13 mouse cellular contexts compared by ENCODE assay signal in genomic region chr8:119284920-119285319, GRCm38 (mm10). TPM values are rescaled to one million over a fixed set of nuclear protein-coding genes. Genes with fewer than 3 reads are reported as not detected.
DNase-seq lines count a peak whose midpoint lies in the region; ATAC-seq and TF ChIP-seq lines count a peak whose summit lies in the region.
"Had no signal": no experiment of that assay in that cellular context is flagged by ENCODE, and none has a peak within 500 bp of the region (broad histone marks: within the 10 kb centered on the region; RNA-seq: fewer than 3 reads in every experiment).

No protein-coding gene starts in this region.

- no peaks in the 10 kb centered on the region for H3K9me3 ChIP-seq in heart, embryonic 11.5 days (replicated peaks; ENCODE audit: control insufficient read depth, low read length)
- H3K9me3 ChIP-seq in heart, postnatal 0 days (replicated peaks; ENCODE audit: control insufficient read depth, low read length) = no peaks in the 10 kb centered on the region
- no peaks in the 10 kb centered on the region for H3K9me3 ChIP-seq in embryonic facial prominence, embryonic 10.5 days
- H3K9me3 ChIP-seq: hindbrain, embryonic 13.5 days had no signal

- DNase-seq in heart, adult 8-10 months (ENCODE audit: low spot score) = peak; percentile 25
- DNase-seq in adrenal gland, postnatal 10 days = peak; percentile 49
- peak; percentile 86 for DNase-seq in cerebellum, adult 11 months
- DNase-seq in heart, postnatal 0 days (ENCODE audit: low spot score) = no peak
- DNase-seq in thymus, adult 2 months = no peak
- no peak for DNase-seq in embryonic facial prominence, embryonic 10.5 days (ENCODE audit: low spot score)
- DNase-seq: lung, adult 18-20 months; thymus, postnatal 4 days had no signal

- H3K4me3 ChIP-seq in heart, embryonic 11.5 days (ENCODE audit: low read depth, low read length) = no peak overlapping the region
- H3K4me3 ChIP-seq in heart, postnatal 0 days (ENCODE audit: low read depth, low read length) = no peak overlapping the region
- no peak overlapping the region for H3K4me3 ChIP-seq in thymus, adult 2 months (ENCODE audit: control insufficient read depth, insufficient read depth, low read length)
- no peak overlapping the region for H3K4me3 ChIP-seq in embryonic facial prominence, embryonic 10.5 days
- H3K4me3 ChIP-seq: hindbrain, embryonic 13.5 days; limb, embryonic 13.5 days; megakaryocyte, embryonic 14.5 days had no signal

- WGBS in heart, embryonic 11.5 days (ENCODE audit: insufficient replicate concordance) = 81% methylated on average over 4 of the region's 4 CpGs
- 58% methylated on average over 4 of the region's 4 CpGs for WGBS in heart, postnatal 0 days
- 63% methylated on average over 4 of the region's 4 CpGs for WGBS in thymus, adult 2 months
- 79% methylated on average over 4 of the region's 4 CpGs for WGBS in embryonic facial prominence, embryonic 10.5 days

- no peak overlapping the region for H3K4me2 ChIP-seq in heart, embryonic 11.5 days
- no peak overlapping the region for H3K4me2 ChIP-seq in heart, postnatal 0 days (ENCODE audit: low read depth, low read length)
- H3K4me2 ChIP-seq: hindbrain, embryonic 13.5 days; limb, embryonic 13.5 days had no signal

- no peak overlapping the region for H3K9ac ChIP-seq in heart, embryonic 11.5 days (ENCODE audit: low read depth, low read length)
- H3K9ac ChIP-seq in heart, postnatal 0 days (replicated peaks; ENCODE audit: low read depth, low read length) = no peak overlapping the region
- H3K9ac ChIP-seq: hindbrain, embryonic 13.5 days; limb, embryonic 13.5 days had no signal

- no peak for ATAC-seq in heart, embryonic 11.5 days (replicated peaks; ENCODE audit: insufficient number of reproducible peaks, low FRiP score, low TSS enrichment)
- 0 out of 2 replicates have a peak, but pooled peaks have one; percentile 18 for ATAC-seq in heart, postnatal 0 days (ENCODE audit: insufficient read depth, low read depth)
- ATAC-seq: Patski had no signal

- no peak for TF ChIP-seq EP300 in heart, postnatal 0 days (IDR thresholded peaks at IDR 0.05; ENCODE audit: low read depth)

- H3K36me3 ChIP-seq in heart, embryonic 11.5 days (ENCODE audit: control insufficient read depth, insufficient read depth, low read length) = no peaks in the 10 kb centered on the region
- peaks cover 4% of the 10 kb centered on the region; the same call in 1 of the 2 replicates for H3K36me3 ChIP-seq in heart, postnatal 0 days (replicated peaks; ENCODE audit: control insufficient read depth, insufficient read depth, low read length)
- no peaks in the 10 kb centered on the region for H3K36me3 ChIP-seq in thymus, adult 2 months (ENCODE audit: control insufficient read depth, insufficient read depth, low read length)
- H3K36me3 ChIP-seq in embryonic facial prominence, embryonic 10.5 days (replicated peaks) = no peaks in the 10 kb centered on the region
- H3K36me3 ChIP-seq: hindbrain, embryonic 13.5 days; limb, embryonic 13.5 days had no signal

- no peak overlapping the region for H3K27ac ChIP-seq in heart, embryonic 11.5 days (ENCODE audit: low read depth, low read length)
- no peak overlapping the region for H3K27ac ChIP-seq in heart, postnatal 0 days (ENCODE audit: low read depth)
- H3K27ac ChIP-seq in thymus, adult 2 months (ENCODE audit: control insufficient read depth, insufficient read depth, low read length) = no peak overlapping the region
- H3K27ac ChIP-seq in embryonic facial prominence, embryonic 10.5 days (replicated peaks) = no peak overlapping the region
- H3K27ac ChIP-seq: hindbrain, embryonic 13.5 days; limb, embryonic 13.5 days had no signal

- no peak for TF ChIP-seq POLR2A in thymus, adult 2 months (IDR thresholded peaks at IDR 0.05; ENCODE audit: control insufficient read depth, extremely low read depth, insufficient read depth, low read length, poor library complexity)

- TF ChIP-seq CTCF in heart, postnatal 0 days (IDR thresholded peaks at IDR 0.05; ENCODE audit: low read depth) = no peak
- TF ChIP-seq CTCF in thymus, adult 2 months (IDR thresholded peaks at IDR 0.05; ENCODE audit: borderline replicate concordance, control insufficient read depth, extremely low read depth, insufficient read depth, low read length, poor library complexity) = no peak

- H3K27me3 ChIP-seq in heart, embryonic 11.5 days (ENCODE audit: control insufficient read depth, insufficient read depth, low read length) = no peaks in the 10 kb centered on the region
- H3K27me3 ChIP-seq in heart, postnatal 0 days (ENCODE audit: control insufficient read depth, insufficient read depth, low read length) = no peaks in the 10 kb centered on the region
- H3K27me3 ChIP-seq in thymus, adult 2 months (ENCODE audit: control insufficient read depth, insufficient read depth, low read length) = no peaks in the 10 kb centered on the region
- H3K27me3 ChIP-seq in embryonic facial prominence, embryonic 10.5 days (replicated peaks; ENCODE audit: low read depth, poor library complexity, severe bottlenecking) = no peaks in the 10 kb centered on the region
- H3K27me3 ChIP-seq: hindbrain, embryonic 13.5 days; limb, embryonic 13.5 days; megakaryocyte, embryonic 14.5 days; Patski had no signal

- H3K4me1 ChIP-seq in heart, embryonic 11.5 days (ENCODE audit: control insufficient read depth, insufficient read depth, low read length) = no peaks in the 10 kb centered on the region
- H3K4me1 ChIP-seq in heart, postnatal 0 days (ENCODE audit: control insufficient read depth, insufficient read depth) = 0 out of 2 replicates have a peak, but pooled peaks cover 6% of the 10 kb centered on the region
- no peaks in the 10 kb centered on the region for H3K4me1 ChIP-seq in thymus, adult 2 months (replicated peaks; ENCODE audit: control insufficient read depth, insufficient read depth, low read length)
- H3K4me1 ChIP-seq in embryonic facial prominence, embryonic 10.5 days = no peaks in the 10 kb centered on the region
- H3K4me1 ChIP-seq: hindbrain, embryonic 13.5 days; limb, embryonic 13.5 days; megakaryocyte, embryonic 14.5 days had no signal

RNA-seq across cellular contexts. Expression of gene Hsbp1, which starts 59.4 kb away (rescaled TPM):
- total RNA-seq in heart, adult 8-10 months (2022) = 100 to 1,000 TPM; 154 to 167 (median 157) TPM
- 276 and 298 TPM in 2 replicates for polyA plus RNA-seq in heart, embryonic 11.5 days (2014; fragmentation: Nextera tagmentation; extraction: Ambion mirVana)
- 100 to 1,000 TPM; 168 to 176 TPM for total RNA-seq in adrenal gland, postnatal 10 days (2021)
- total RNA-seq in heart, postnatal 0 days (2014; rRNA removed; ENCODE audit: low replicate concordance) = 131 and 134 TPM in 2 replicates
- polyA plus RNA-seq in heart, postnatal 0 days (2015; fragmentation: Nextera tagmentation; extraction: Ambion mirVana) = 328 and 340 TPM in 2 replicates
- 98.3 and 103 TPM in 2 replicates for polyA plus RNA-seq in thymus, adult 2 months (2012; rRNA removed)
- polyA plus RNA-seq in embryonic facial prominence, embryonic 10.5 days (2016; fragmentation: Nextera tagmentation; extraction: Ambion mirVana) = 238 and 249 TPM in 2 replicates

Comparison
In these comparisons a context has a peak if more than half of its experiments do, and no peak if none do; other contexts are left out.
1. DNase-seq: peak in heart, adult 8-10 months (single experiment), adrenal gland, postnatal 10 days (single experiment) and cerebellum, adult 11 months (single experiment); none in heart, postnatal 0 days (single experiment), thymus, adult 2 months (single experiment) and embryonic facial prominence, embryonic 10.5 days (single experiment).